Mouse (Mus musculus): ENCODE results near the gene Tbcc.

The Tbcc gene

GRCm38 (mm10) chr17:46870204-46870798, 20.2 kb upstream of the Tbcc start:
- DNase-seq (ENCODE audit: low spot score in 2 of 2) = no peak

- DNase-seq (ENCODE audit: low spot score in 2 of 2) = no peak
Measured at GRCm38 (mm10) chr17:46870913-46871312, 19.6 kb upstream of the Tbcc start.

GRCm38 (mm10) chr17:46872806-46873205, 17.7 kb upstream of the Tbcc start:
- no peak for DNase-seq (ENCODE audit: low spot score in 2 of 2)

GRCm38 (mm10) chr17:46874133-46874532, 16.4 kb upstream of the Tbcc start:
- DNase-seq (ENCODE audit: low spot score in 2 of 2) = no peak

- no peak for DNase-seq (ENCODE audit: low spot score in 2 of 2)
Measured at GRCm38 (mm10) chr17:46875626-46876025, 14.9 kb upstream of the Tbcc start.

- no peak for DNase-seq (ENCODE audit: low spot score in 2 of 2)
Measured at GRCm38 (mm10) chr17:46876371-46876950, 14.0 kb upstream of the Tbcc start.

GRCm38 (mm10) chr17:46877061-46877460, 13.4 kb upstream of the Tbcc start:
- DNase-seq (ENCODE audit: low spot score in 2 of 2) = no peak

- no peak for DNase-seq (ENCODE audit: low spot score in 2 of 2)
Measured at GRCm38 (mm10) chr17:46879841-46880311, 10.6 kb upstream of the Tbcc start.

- DNase-seq (ENCODE audit: low spot score in 2 of 2) = no peak
Measured at GRCm38 (mm10) chr17:46880322-46880721, 10.2 kb upstream of the Tbcc start.

- no peak for DNase-seq (ENCODE audit: low spot score in 2 of 2)
Measured at GRCm38 (mm10) chr17:46881728-46882127, 8.8 kb upstream of the Tbcc start.

GRCm38 (mm10) chr17:46883107-46883506, 7.4 kb upstream of the Tbcc start:
- no peak for DNase-seq (ENCODE audit: low spot score in 2 of 2)

- no peak for DNase-seq (ENCODE audit: low spot score in 2 of 2)
Measured at GRCm38 (mm10) chr17:46884766-46885165, 5.7 kb upstream of the Tbcc start.

- no peak for DNase-seq (ENCODE audit: low spot score in 2 of 2)
Measured at GRCm38 (mm10) chr17:46885218-46885909, 5.1 kb upstream of the Tbcc start.

GRCm38 (mm10) chr17:46885910-46886643, 4.4 kb upstream of the Tbcc start:
- DNase-seq (ENCODE audit: low spot score in 2 of 2) = no peak

- peak in 1 of 2 experiments; percentile 37 for DNase-seq (ENCODE audit: low spot score in 2 of 2)
Measured at GRCm38 (mm10) chr17:46888511-46889212, 1.8 kb upstream of the Tbcc start.

- DNase-seq (ENCODE audit: low spot score in 2 of 2) = peak; percentile 72 to 74
Measured at GRCm38 (mm10) chr17:46889450-46890084, 917 bp upstream of the Tbcc start.

- peak in 1 of 2 experiments; percentile 60 for DNase-seq (ENCODE audit: low spot score in 2 of 2)
Measured at GRCm38 (mm10) chr17:46890843-46891594, 535 bp downstream of the Tbcc start.

- DNase-seq (ENCODE audit: low spot score in 2 of 2) = no peak
Measured at GRCm38 (mm10) chr17:46895426-46895825, 4.9 kb downstream of the Tbcc start.

GRCm38 (mm10) chr17:46897221-46897950, 6.9 kb downstream of the Tbcc start:
- no peak for DNase-seq (ENCODE audit: low spot score in 2 of 2)

- no peak for DNase-seq (ENCODE audit: low spot score in 2 of 2)
Measured at GRCm38 (mm10) chr17:46900941-46901340, 10.5 kb downstream of the Tbcc start.
